Mouse (Mus musculus) intestine, embryonic 14.5 days (tissue): Measurements from ENCODE around the gene Cacna1s. TPM values are rescaled to one million over a fixed set of nuclear protein-coding genes. Genes with fewer than 3 reads are reported as not detected.
A peak's percentile ranks its signal among the peaks of the same experiment; 100 is the strongest.

Source experiments
- ATAC-seq: fragments of 200-750 bp; cut with Nextera tagmentation; replicated peaks from 2 replicates; pipeline ENCODE4 v1.8.0; 2017; ENCODE audit warnings: low read depth, moderate number of reproducible peaks, moderate TSS enrichment, moderate library complexity; ENCODE audit not compliant: low FRiP score, low TSS enrichment
- DNase-seq: peaks from one replicate; pipeline ENCODE4 v3.0.0-alpha.2; 2018; ENCODE audit warnings: low spot score
- H3K27ac ChIP-seq: fragments of 300-500 bp; sonication (generic); 2 replicates; pipeline ENCODE4 v1.5.1; 2014; ENCODE audit warnings: low read depth, mild to moderate bottlenecking, control low read depth
- H3K27me3 ChIP-seq: fragments of 300-500 bp; sonication (generic); replicated peaks from 2 replicates; pipeline ENCODE4 v1.6.1; 2014; ENCODE audit warnings: low read length, control low read depth; ENCODE audit not compliant: control insufficient read depth, insufficient read depth
- H3K36me3 ChIP-seq: fragments of 300-500 bp; sonication (generic); 2 replicates; pipeline ENCODE4 v1.6.1; 2014; ENCODE audit warnings: low read length, control low read depth; ENCODE audit not compliant: control insufficient read depth, insufficient read depth
- H3K4me1 ChIP-seq: fragments of 300-500 bp; sonication (generic); replicated peaks from 2 replicates; pipeline ENCODE4 v1.6.1; 2014; ENCODE audit warnings: low read length, control low read depth, mixed read lengths; ENCODE audit not compliant: control insufficient read depth, insufficient read depth
- H3K4me2 ChIP-seq: fragments of 300-500 bp; sonication (generic); 2 replicates; pipeline ENCODE4 v1.6.1; 2014; ENCODE audit warnings: low read length
- H3K4me3 ChIP-seq: fragments of 300-500 bp; sonication (generic); 2 replicates; pipeline ENCODE4 v1.5.1; 2014; ENCODE audit warnings: low read depth, low read length, control low read depth, mixed read lengths
- H3K9ac ChIP-seq: fragments of 300-500 bp; sonication (generic); 2 replicates; pipeline ENCODE4 v1.6.1; 2014; ENCODE audit warnings: mild to moderate bottlenecking, low read length
- H3K9me3 ChIP-seq: fragments of 300-500 bp; sonication (generic); 2 replicates; pipeline ENCODE4 v1.6.1; 2016; ENCODE audit warnings: low read length, control low read depth; ENCODE audit not compliant: control insufficient read depth
- WGBS: fragments of 180-500 bp; shearing (Covaris S2); extraction: QIAGEN DNeasy Blood & Tissue Kit; methylation state at CpG from one replicate; pipeline ENCODE4 v1.1.7; 2014; 5-methylcytosine and 5-hydroxymethylcytosine counted together
- polyA plus RNA-seq: library from polyadenylated mRNA; unstranded; fragments of >200 nt; fragmentation: Nextera tagmentation; extraction: Ambion mirVana; gene quantifications from 2 replicates; pipeline ENCODE4 v1.2.1, GENCODE M21; 2014

The Cacna1s gene
- polyA plus RNA-seq, 1 experiment from 2014 or later, result 0.08 TPM

- Histone ChIP-seq H3K4me1 (peaks cover 9% of the 10 kb centered on the region; the same call in 1 of the 2 replicates), H3K4me3 (peak overlapping the region; percentile 84), H3K9ac (peak overlapping the region; percentile 82), H3K27me3 (no peaks in the 10 kb centered on the region), H3K4me2 (peak overlapping the region; percentile 95), H3K27ac (peak overlapping the region; percentile 67), H3K36me3 (peaks cover 25% of the 10 kb centered on the region), H3K9me3 (no peaks in the 10 kb centered on the region)
- peak; percentile 97 for ATAC-seq
- peak; percentile 95 for DNase-seq
- under 1% methylated on average over 22 of the region's 22 CpGs for WGBS
These were observed 34.6 kb upstream of the Cacna1s start for GRCm38 (mm10) chr1:136017907-136018313.

- WGBS, result 3% methylated on average over 24 of the region's 24 CpGs
- H3K27me3 ChIP-seq, result no peaks in the 10 kb centered on the region
- H3K4me3 ChIP-seq, result peak overlapping the region; percentile 84
- ATAC-seq, result peak; percentile 61
- H3K9ac ChIP-seq, result peak overlapping the region; percentile 82
- peaks cover 32% of the 10 kb centered on the region for H3K36me3 ChIP-seq
- H3K4me2 ChIP-seq, result peak overlapping the region; percentile 95
- H3K27ac ChIP-seq, result peak overlapping the region; percentile 67
- H3K4me1 ChIP-seq, result peaks cover 9% of the 10 kb centered on the region; the same call in 1 of the 2 replicates
- DNase-seq, result no peak
- H3K9me3 ChIP-seq, result no peaks in the 10 kb centered on the region
These were observed 34.0 kb upstream of the Cacna1s start for GRCm38 (mm10) chr1:136018390-136019189.

GRCm38 (mm10) chr1:136030201-136030600 lies 22.3 kb upstream of the Cacna1s start:
- no peak overlapping the region for H3K4me3 ChIP-seq
- no peak overlapping the region for H3K9ac ChIP-seq
- H3K27ac ChIP-seq, result no peak overlapping the region
- no peak overlapping the region for H3K4me2 ChIP-seq
- H3K4me1 ChIP-seq, result no peaks in the 10 kb centered on the region; the same call in 1 of the 2 replicates
- no peaks in the 10 kb centered on the region for H3K9me3 ChIP-seq
- DNase-seq (no peak), ATAC-seq (no peak)
- no peaks in the 10 kb centered on the region for H3K27me3 ChIP-seq
- H3K36me3 ChIP-seq, result peaks cover 95% of the 10 kb centered on the region
- 51% methylated on average over 7 of the region's 7 CpGs for WGBS

- no peaks in the 10 kb centered on the region for H3K27me3 ChIP-seq
- no peaks in the 10 kb centered on the region; the same call in 1 of the 2 replicates for H3K4me1 ChIP-seq
These were observed 20.9 kb upstream of the Cacna1s start for GRCm38 (mm10) chr1:136031697-136032096.

GRCm38 (mm10) chr1:136032961-136033360 lies 19.6 kb upstream of the Cacna1s start:
- Histone ChIP-seq H3K36me3 (peaks cover 75% of the 10 kb centered on the region), H3K4me2 (no peak overlapping the region), H3K9me3 (no peaks in the 10 kb centered on the region), H3K4me1 (no peaks in the 10 kb centered on the region; the same call in 1 of the 2 replicates), H3K9ac (no peak overlapping the region), H3K27ac (no peak overlapping the region), H3K4me3 (no peak overlapping the region), H3K27me3 (no peaks in the 10 kb centered on the region)
- 60% methylated on average over 7 of the region's 7 CpGs for WGBS
- no peak for ATAC-seq
- DNase-seq, result no peak

More at GRCm38 (mm10) chr1:136031697-136032096, 20.9 kb upstream of the Cacna1s start:
- Histone ChIP-seq H3K36me3 (peaks cover 87% of the 10 kb centered on the region), H3K27ac (no peak overlapping the region), H3K4me3 (no peak overlapping the region), H3K4me2 (no peak overlapping the region), H3K9me3 (no peaks in the 10 kb centered on the region), H3K9ac (no peak overlapping the region)
- no peak for DNase-seq
- WGBS, result 70% methylated on average over 8 of the region's 8 CpGs
- no peak for ATAC-seq

- DNase-seq (no peak), ATAC-seq (no peak)
These were observed 13.6 kb upstream of the Cacna1s start for GRCm38 (mm10) chr1:136038746-136039538.

GRCm38 (mm10) chr1:136040452-136040851 lies 12.1 kb upstream of the Cacna1s start:
- WGBS, result 11% methylated on average over 11 of the region's 11 CpGs
- ATAC-seq, result peak; percentile 89
- no peaks in the 10 kb centered on the region for H3K9me3 ChIP-seq

More at GRCm38 (mm10) chr1:136038746-136039538, 13.6 kb upstream of the Cacna1s start:
- no peak overlapping the region for H3K4me2 ChIP-seq
- H3K4me1 ChIP-seq, result peaks cover 9% of the 10 kb centered on the region; the same call in 1 of the 2 replicates
- H3K27ac ChIP-seq, result no peak overlapping the region
- H3K27me3 ChIP-seq, result no peaks in the 10 kb centered on the region
- no peak overlapping the region for H3K4me3 ChIP-seq
- H3K9me3 ChIP-seq, result no peaks in the 10 kb centered on the region
- WGBS, result 80% methylated on average over 5 of the region's 5 CpGs
- H3K36me3 ChIP-seq, result peaks cover 20% of the 10 kb centered on the region
- no peak overlapping the region for H3K9ac ChIP-seq

GRCm38 (mm10) chr1:136040874-136041273 lies 11.7 kb upstream of the Cacna1s start:
- Histone ChIP-seq H3K27ac (no peak overlapping the region), H3K27me3 (no peaks in the 10 kb centered on the region), H3K4me2 (peak overlapping the region; percentile 14; the same call in 1 of the 2 replicates), H3K9ac (no peak overlapping the region), H3K36me3 (0 out of 2 replicates have a peak, but pooled peaks cover under 1% of the 10 kb centered on the region), H3K9me3 (no peaks in the 10 kb centered on the region), H3K4me3 (no peak overlapping the region), H3K4me1 (peaks cover 9% of the 10 kb centered on the region; the same call in 1 of the 2 replicates)
- DNase-seq (no peak), ATAC-seq (no peak; the same call in none of the 2 replicates)
- 16% methylated on average over 4 of the region's 4 CpGs for WGBS

More at GRCm38 (mm10) chr1:136040452-136040851, 12.1 kb upstream of the Cacna1s start:
- Histone ChIP-seq H3K4me2 (peak overlapping the region; percentile 14; the same call in 1 of the 2 replicates), H3K4me1 (peaks cover 9% of the 10 kb centered on the region; the same call in 1 of the 2 replicates), H3K9ac (no peak overlapping the region), H3K4me3 (no peak overlapping the region), H3K27ac (no peak overlapping the region), H3K36me3 (peaks cover 4% of the 10 kb centered on the region; the same call in 1 of the 2 replicates), H3K27me3 (no peaks in the 10 kb centered on the region)
- DNase-seq, result peak; percentile 56
